Mouse (Mus musculus): ENCODE results near the gene Podn.
"Not testable (repeated sequence)": the region's sequence is repeated elsewhere in the genome, so short reads cannot be mapped to it uniquely, and the experiment has no call there.

Gene Podn

GRCm38 (mm10) chr4:108096345-108096744 lies at the start of gene Podn:
Podn (minus strand) TSS chr4:108096445.
- DNase-seq (ENCODE audit: low spot score in 2 of 2): no peak

GRCm38 (mm10) chr4:108145554-108145953 lies 49.3 kb upstream of the Podn start:
- not testable (repeated sequence) for DNase-seq (ENCODE audit: low spot score in 2 of 2)

DNA sequence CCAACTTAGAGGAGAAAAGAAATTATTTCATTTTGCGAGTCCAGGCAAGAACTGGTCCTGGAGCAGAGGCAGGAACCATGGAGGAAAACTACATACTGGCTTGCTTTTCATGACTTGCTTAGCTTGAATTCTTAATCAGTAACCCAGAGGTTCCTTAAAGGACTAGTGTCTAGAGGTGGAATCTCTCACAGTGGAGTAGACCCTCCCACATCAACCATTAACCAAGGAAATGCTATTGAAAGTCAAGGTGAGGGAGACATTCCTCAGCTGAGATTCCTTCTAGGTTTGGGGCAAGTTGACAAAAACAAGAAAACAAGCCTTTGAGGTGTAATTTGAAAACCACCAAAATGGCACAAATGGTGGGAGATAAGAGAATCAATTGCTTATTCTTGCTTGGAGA lies 48.6 kb upstream of the Podn start, which contains the start of gene Scp2:
Gene Scp2 (minus strand): TSS at position 119 of the 400 bp plus-strand sequence.
- no peak for DNase-seq (ENCODE audit: low spot score in 2 of 2)

DNA sequence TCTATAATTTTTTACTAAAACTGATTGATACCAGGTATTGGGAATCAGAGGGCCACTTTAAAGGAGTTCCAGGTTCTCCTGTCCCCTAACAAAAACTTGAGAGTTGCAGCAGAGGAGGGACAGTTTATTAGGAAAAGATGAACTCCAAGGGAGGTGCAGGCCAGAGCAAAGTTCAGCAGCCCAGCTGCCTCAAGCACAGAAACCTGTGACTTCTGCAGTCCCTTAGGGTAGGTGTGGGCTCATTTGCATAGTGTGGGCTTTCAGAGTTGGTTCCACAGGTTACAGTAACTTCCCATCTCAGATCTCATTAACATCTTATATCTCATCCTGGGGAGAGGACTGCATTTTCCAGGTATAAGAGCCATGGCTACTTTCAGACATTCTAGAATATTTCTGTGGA lies 47.5 kb upstream of the Podn start:
- no peak for DNase-seq (ENCODE audit: low spot score in 2 of 2)

- DNase-seq (ENCODE audit: low spot score in 2 of 2): not testable (repeated sequence)
Observed at GRCm38 (mm10) chr4:108143178-108143577, 46.9 kb upstream of the Podn start.

- no peak for DNase-seq (ENCODE audit: low spot score in 2 of 2)
Observed at GRCm38 (mm10) chr4:108136938-108137337, 40.7 kb upstream of the Podn start.

- no peak for DNase-seq (ENCODE audit: low spot score in 2 of 2)
Observed at GRCm38 (mm10) chr4:108130452-108130851, 34.2 kb upstream of the Podn start.

DNA sequence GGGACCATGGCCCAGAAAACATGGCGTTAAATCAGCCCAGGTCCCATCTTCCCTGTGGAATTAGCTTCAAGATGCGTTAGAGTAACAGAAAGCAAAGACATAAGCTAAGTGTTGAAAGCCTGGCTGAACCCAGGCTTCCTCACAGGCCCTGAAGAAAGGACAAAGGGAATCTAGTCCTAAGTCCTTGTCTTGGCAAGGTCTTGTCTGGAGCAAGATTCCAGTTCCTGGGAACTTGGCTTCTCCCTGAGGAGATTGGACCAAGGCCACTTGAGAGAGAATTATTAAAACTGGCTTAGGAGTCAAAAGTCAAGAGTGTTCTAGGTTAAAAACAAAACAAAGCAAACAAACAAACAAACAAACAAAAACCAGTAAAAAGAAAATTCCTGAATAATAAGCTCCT lies 32.1 kb upstream of the Podn start:
- DNase-seq (ENCODE audit: low spot score in 2 of 2): no peak

DNA sequence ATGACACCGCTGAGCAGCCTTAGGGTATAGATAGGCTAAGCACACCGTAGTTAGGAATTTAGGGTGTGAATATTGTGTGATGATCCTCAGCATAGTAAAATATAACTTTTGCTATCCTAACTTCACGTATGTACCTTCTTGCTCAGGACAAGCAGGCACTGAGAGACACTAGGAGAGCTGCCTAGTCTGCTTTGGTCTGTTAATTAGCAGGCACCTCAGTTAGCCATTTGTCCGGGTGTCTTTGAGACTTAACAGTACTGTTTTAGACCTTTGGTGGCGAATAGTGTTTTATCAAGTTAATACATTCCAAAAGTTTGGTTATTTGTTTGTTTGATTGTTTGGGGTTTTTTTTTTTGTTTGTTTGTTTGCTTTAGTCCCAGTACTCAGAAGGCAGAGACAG lies 31.3 kb upstream of the Podn start:
- DNase-seq (ENCODE audit: low spot score in 2 of 2): no peak

DNA sequence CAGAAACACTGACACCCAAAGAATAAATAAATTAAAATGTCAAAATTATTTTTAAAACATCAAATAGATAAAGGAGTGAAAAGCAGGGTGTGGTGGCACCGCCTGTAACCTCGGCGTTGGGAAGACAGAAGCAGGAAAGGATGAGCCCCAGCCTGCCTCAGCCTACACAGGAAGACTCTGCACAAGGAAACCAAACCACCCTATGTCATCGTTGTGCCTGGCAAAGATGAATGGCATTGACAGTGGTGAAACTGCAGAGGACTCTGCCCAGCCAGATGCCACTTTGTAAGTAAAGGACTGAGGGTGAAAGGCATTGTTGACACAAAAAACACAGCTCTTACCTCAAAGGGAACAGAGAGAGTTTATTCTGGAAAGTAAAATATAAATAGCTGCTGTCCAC lies 30.0 kb upstream of the Podn start:
- no peak for DNase-seq (ENCODE audit: low spot score in 2 of 2)

GRCm38 (mm10) chr4:108124104-108124503 lies 27.9 kb upstream of the Podn start:
- no peak for DNase-seq (ENCODE audit: low spot score in 2 of 2)

GRCm38 (mm10) chr4:108117924-108118876 lies 22.0 kb upstream of the Podn start:
- peak; percentile 93 to 96 for DNase-seq (ENCODE audit: low spot score in 2 of 2)

GRCm38 (mm10) chr4:108117488-108117887 lies 21.2 kb upstream of the Podn start:
- DNase-seq (ENCODE audit: low spot score in 2 of 2): no peak

DNA sequence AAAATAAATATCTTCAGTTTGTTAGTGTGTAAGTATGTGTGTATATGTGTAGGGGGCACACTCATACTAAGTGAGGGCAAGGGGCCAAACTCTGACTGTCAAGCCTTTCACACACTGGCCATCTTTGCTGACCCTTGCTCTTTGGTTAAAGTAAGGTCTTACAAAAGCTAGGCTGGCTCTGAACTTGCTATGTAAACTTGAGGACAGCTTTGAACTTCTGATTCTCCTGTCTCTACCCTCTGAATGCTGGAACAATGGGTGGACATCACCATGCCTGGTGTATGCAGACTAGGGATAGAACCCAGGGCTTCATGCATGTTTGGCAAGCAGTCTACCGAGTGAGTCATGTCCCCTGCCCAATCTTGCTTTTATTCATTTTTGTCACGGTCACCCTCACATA lies 20.2 kb upstream of the Podn start:
- DNase-seq (ENCODE audit: low spot score in 2 of 2): no peak

GRCm38 (mm10) chr4:108110706-108111105 lies 14.5 kb upstream of the Podn start:
- DNase-seq (ENCODE audit: low spot score in 2 of 2): no peak

GRCm38 (mm10) chr4:108109728-108110127 lies 13.5 kb upstream of the Podn start:
- no peak for DNase-seq (ENCODE audit: low spot score in 2 of 2)

- no peak for DNase-seq (ENCODE audit: low spot score in 2 of 2)
Observed at GRCm38 (mm10) chr4:108092741-108093397, 3.4 kb downstream of the Podn start.

DNA sequence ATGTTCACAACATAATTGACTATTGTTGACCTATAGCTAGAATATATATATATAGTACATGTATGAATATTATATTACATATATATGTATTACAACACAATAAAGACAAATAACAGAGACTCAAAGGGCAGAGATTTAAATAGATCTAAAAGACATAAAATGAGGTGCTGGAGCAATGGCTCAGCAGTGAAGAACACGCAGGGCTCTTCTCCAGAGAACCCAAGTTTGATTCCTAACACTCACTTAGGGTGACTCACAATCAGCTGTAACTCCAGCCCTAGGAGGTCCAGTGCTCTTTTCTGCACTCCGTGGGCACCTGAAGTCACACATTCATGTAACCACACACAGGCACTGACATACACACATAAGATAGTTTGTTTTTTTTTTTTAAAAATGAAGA lies 12.3 kb downstream of the Podn start:
- no peak for DNase-seq (ENCODE audit: low spot score in 2 of 2)

DNA sequence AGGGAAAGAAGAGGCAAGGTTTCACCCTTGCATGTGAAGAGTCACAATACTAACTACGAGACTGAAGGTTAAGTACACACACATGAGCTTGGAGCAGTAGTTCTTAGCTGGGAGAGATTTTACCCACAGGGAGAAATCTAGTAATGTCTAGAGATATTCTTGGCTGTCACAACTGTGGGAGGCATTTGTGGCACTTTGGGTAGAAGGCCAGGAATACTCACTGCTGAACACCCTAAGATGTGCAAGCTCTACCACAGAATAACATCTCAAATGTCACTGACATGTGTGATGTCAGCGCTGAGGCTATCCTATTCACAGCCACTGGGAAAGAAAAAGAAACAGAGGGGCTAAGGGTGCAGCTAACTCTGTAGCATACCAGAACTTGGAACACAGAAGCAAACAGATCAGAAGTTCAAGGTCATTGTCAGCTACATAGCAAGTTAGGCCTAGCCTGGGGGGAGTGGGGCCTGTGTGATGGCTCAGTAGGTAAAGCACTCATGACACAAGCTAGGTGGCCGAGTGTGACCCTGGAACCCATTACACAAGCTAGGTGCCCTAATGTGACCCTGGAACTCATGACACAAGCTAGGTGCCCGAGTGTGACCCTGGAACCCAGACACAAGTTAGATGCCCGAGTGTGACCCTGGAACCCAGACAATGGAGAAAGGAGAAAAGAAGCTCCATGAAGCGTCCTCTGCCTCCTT lies 13.1 kb downstream of the Podn start:
- DNase-seq (ENCODE audit: low spot score in 2 of 2): no peak

DNA sequence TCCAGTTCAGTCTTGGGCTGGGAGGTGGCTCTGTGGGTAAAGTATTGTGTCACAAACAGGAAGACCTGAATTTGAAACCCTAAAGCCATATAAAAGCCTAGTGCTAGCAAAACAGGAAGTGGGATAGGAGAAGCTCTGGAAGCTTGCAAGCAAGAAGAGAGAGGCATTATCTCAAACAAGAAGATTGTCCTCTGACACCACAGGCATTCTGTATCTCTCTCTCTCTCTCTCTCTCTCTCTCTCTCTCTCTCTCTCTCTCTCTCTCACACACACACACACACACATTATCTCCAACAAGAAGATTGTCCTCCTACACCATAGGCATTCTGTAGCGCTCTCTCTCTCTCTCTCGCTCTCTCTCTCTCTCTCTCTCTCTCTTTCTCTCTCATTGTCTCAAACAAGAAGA lies 13.8 kb downstream of the Podn start:
- no peak for DNase-seq (ENCODE audit: low spot score in 2 of 2)

GRCm38 (mm10) chr4:108080876-108081275 lies 15.4 kb downstream of the Podn start:
- DNase-seq (ENCODE audit: low spot score in 2 of 2): no peak

DNA sequence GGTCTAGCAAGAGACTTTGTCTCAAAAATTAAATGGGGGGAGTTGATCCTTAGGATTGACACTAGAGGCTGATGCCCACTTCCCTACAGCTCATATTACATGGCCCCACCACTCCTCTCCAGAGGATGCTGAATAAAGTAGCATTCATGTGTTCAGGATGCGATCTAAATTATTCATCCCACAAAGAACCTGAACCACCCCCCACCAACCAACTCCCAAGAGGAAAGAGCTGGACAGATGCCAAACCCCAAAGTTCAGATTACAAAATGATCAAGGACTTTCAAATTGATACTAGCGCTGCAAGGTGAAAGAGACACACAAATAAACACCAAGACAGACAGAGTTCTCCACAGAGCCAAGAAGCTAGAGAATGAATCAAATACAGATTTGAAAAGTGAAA lies 16.5 kb downstream of the Podn start:
- no peak for DNase-seq (ENCODE audit: low spot score in 2 of 2)

Data from urinary bladder, postnatal 36 days (tissue).